Mouse (Mus musculus) heart, postnatal 0 days (tissue): ENCODE results near the gene Exoc6.

Source experiments
- CTCF ChIP-seq: IDR thresholded peaks from 2 replicates; pipeline ENCODE4 v1.5.1; 2016; ENCODE audit warnings: antibody characterized with exemption, control low read depth, low read depth
- EP300 ChIP-seq: IDR thresholded peaks from 2 replicates; pipeline ENCODE4 v1.6.1; 2016; ENCODE audit warnings: antibody characterized with exemption, low read depth

GRCm38 (mm10) chr19:37615039-37615630, 64.9 kb downstream of the Exoc6 start:
- TF ChIP-seq CTCF (no peak), EP300 (no peak)
